Mouse (Mus musculus) heart, embryonic 16.5 days (tissue): ENCODE data around the gene Cers2. TPM values are rescaled to one million over a fixed set of nuclear protein-coding genes. Genes with fewer than 3 reads are reported as not detected.

Source experiments
- ATAC-seq: fragments of 200-750 bp; cut with Nextera tagmentation; replicated peaks from 2 replicates; pipeline ENCODE4 v1.8.0; 2017; ENCODE audit warnings: moderate number of reproducible peaks; ENCODE audit not compliant: insufficient read depth, low FRiP score; ENCODE audit errors: extremely low read depth
- H3K27ac ChIP-seq: fragments of 300-500 bp; sonication (generic); 2 replicates; pipeline ENCODE4 v1.5.1; 2014; ENCODE audit warnings: mild to moderate bottlenecking, low read length, control low read depth, moderate library complexity
- H3K27me3 ChIP-seq: fragments of 300-500 bp; sonication (generic); 2 replicates; pipeline ENCODE4 v1.6.1; 2014; ENCODE audit warnings: low read length, mixed read lengths; ENCODE audit not compliant: control insufficient read depth, insufficient read depth
- H3K36me3 ChIP-seq: fragments of 300-500 bp; sonication (generic); 2 replicates; pipeline ENCODE4 v1.6.1; 2014; ENCODE audit not compliant: control insufficient read depth, insufficient read depth
- H3K4me1 ChIP-seq: fragments of 300-500 bp; sonication (generic); 2 replicates; pipeline ENCODE4 v1.6.1; 2014; ENCODE audit warnings: low read length, mixed read lengths; ENCODE audit not compliant: control insufficient read depth, insufficient read depth
- H3K4me2 ChIP-seq: fragments of 300-500 bp; sonication (generic); 2 replicates; pipeline ENCODE4 v1.6.1; 2014; ENCODE audit warnings: low read depth, mild to moderate bottlenecking, control low read depth, low read length
- H3K4me3 ChIP-seq: fragments of 300-500 bp; sonication (generic); 2 replicates; pipeline ENCODE4 v1.5.1; 2014; ENCODE audit warnings: mild to moderate bottlenecking, control low read depth, low read length
- H3K9ac ChIP-seq: fragments of 300-500 bp; sonication (generic); 2 replicates; pipeline ENCODE4 v1.6.1; 2014; ENCODE audit warnings: low read length, control low read depth
- H3K9me3 ChIP-seq: fragments of 300-500 bp; sonication (generic); replicated peaks from 2 replicates; pipeline ENCODE4 v1.6.1; 2016; ENCODE audit warnings: low read length; ENCODE audit not compliant: control insufficient read depth
- WGBS: fragments of 180-500 bp; shearing (Covaris S2); extraction: QIAGEN DNeasy Blood & Tissue Kit; methylation state at CpG from one replicate; pipeline ENCODE4 v1.1.7; 2014; 5-methylcytosine and 5-hydroxymethylcytosine counted together
- polyA plus RNA-seq: library from polyadenylated mRNA; unstranded; fragments of >200 nt; fragmentation: Nextera tagmentation; extraction: Ambion mirVana; gene quantifications from 2 replicates; pipeline ENCODE4 v1.2.1, GENCODE M21; 2015

Gene Cers2
- polyA plus RNA-seq, 1 experiment from 2014 or later = 139 TPM

- 83% methylated on average over 5 of the region's 5 CpGs for WGBS
- Histone ChIP-seq H3K27ac (no peak overlapping the region), H3K9me3 (no peaks in the 10 kb centered on the region), H3K9ac (no peak overlapping the region), H3K4me1 (peaks cover 5% of the 10 kb centered on the region), H3K27me3 (no peaks in the 10 kb centered on the region), H3K4me3 (no peak overlapping the region), H3K36me3 (peaks cover 20% of the 10 kb centered on the region), H3K4me2 (no peak overlapping the region)
- no peak for ATAC-seq
These were observed 19.9 kb upstream of the Cers2 start for GRCm38 (mm10) chr3:95294718-95295117.

GRCm38 (mm10) chr3:95295321-95296102 lies 19.1 kb upstream of the Cers2 start:
- 71% methylated on average over 11 of the region's 11 CpGs for WGBS
- H3K27me3 ChIP-seq = no peaks in the 10 kb centered on the region
- H3K36me3 ChIP-seq = peaks cover 20% of the 10 kb centered on the region
- H3K27ac ChIP-seq = peak overlapping the region; percentile 9
- H3K9me3 ChIP-seq = no peaks in the 10 kb centered on the region
- no peak overlapping the region for H3K4me3 ChIP-seq
- no peak overlapping the region for H3K9ac ChIP-seq
- ATAC-seq = no peak
- H3K4me1 ChIP-seq = peaks cover 5% of the 10 kb centered on the region
- no peak overlapping the region for H3K4me2 ChIP-seq

- Histone ChIP-seq H3K27ac (no peak overlapping the region; the same call in 1 of the 2 replicates), H3K4me2 (no peak overlapping the region), H3K4me1 (peaks cover 5% of the 10 kb centered on the region), H3K4me3 (no peak overlapping the region), H3K9ac (no peak overlapping the region), H3K9me3 (no peaks in the 10 kb centered on the region), H3K27me3 (no peaks in the 10 kb centered on the region), H3K36me3 (peaks cover 16% of the 10 kb centered on the region)
- 10% methylated on average over 5 of the region's 5 CpGs for WGBS
- no peak for ATAC-seq
These were observed 18.5 kb upstream of the Cers2 start for GRCm38 (mm10) chr3:95296103-95296469.

GRCm38 (mm10) chr3:95298018-95298417 lies 16.6 kb upstream of the Cers2 start:
- no peaks in the 10 kb centered on the region for H3K27me3 ChIP-seq
- H3K9ac ChIP-seq = no peak overlapping the region
- H3K9me3 ChIP-seq = no peaks in the 10 kb centered on the region
- ATAC-seq = no peak
- H3K27ac ChIP-seq = no peak overlapping the region
- no peak overlapping the region for H3K4me3 ChIP-seq
- H3K4me2 ChIP-seq = no peak overlapping the region
- H3K36me3 ChIP-seq = peaks cover 14% of the 10 kb centered on the region
- H3K4me1 ChIP-seq = peaks cover 5% of the 10 kb centered on the region
- 62% methylated on average over 7 of the region's 7 CpGs for WGBS

GRCm38 (mm10) chr3:95301204-95301796 lies 13.3 kb upstream of the Cers2 start:
- Histone ChIP-seq H3K4me2 (no peak overlapping the region), H3K27ac (no peak overlapping the region), H3K9me3 (no peaks in the 10 kb centered on the region), H3K27me3 (no peaks in the 10 kb centered on the region), H3K4me3 (no peak overlapping the region), H3K4me1 (peaks cover 2% of the 10 kb centered on the region), H3K9ac (no peak overlapping the region), H3K36me3 (peaks cover 4% of the 10 kb centered on the region)
- WGBS = 88% methylated on average over 3 of the region's 3 CpGs
- ATAC-seq = no peak

GRCm38 (mm10) chr3:95306244-95306643 lies 8.3 kb upstream of the Cers2 start:
- no peak overlapping the region for H3K9ac ChIP-seq
- H3K27ac ChIP-seq = no peak overlapping the region
- peaks cover 3% of the 10 kb centered on the region; the same call in 1 of the 2 replicates for H3K4me1 ChIP-seq
- 41% methylated on average over 4 of the region's 4 CpGs for WGBS
- no peaks in the 10 kb centered on the region for H3K9me3 ChIP-seq
- ATAC-seq = no peak
- no peak overlapping the region for H3K4me3 ChIP-seq
- no peaks in the 10 kb centered on the region for H3K36me3 ChIP-seq
- no peaks in the 10 kb centered on the region for H3K27me3 ChIP-seq
- no peak overlapping the region for H3K4me2 ChIP-seq

GRCm38 (mm10) chr3:95307100-95307499 lies 7.5 kb upstream of the Cers2 start, which contains the start of gene Anxa9:
Gene Anxa9, minus strand, starts transcription at chr3:95307176.
- Histone ChIP-seq H3K4me3 (no peak within 1 kb of the TSS), H3K27ac (no peak within 1 kb of the TSS), H3K4me2 (no peak within 1 kb of the TSS), H3K4me1 (peaks cover 3% of the 10 kb centered on the region; the same call in 1 of the 2 replicates), H3K36me3 (no peaks in the 10 kb centered on the region), H3K9me3 (no peaks in the 10 kb centered on the region), H3K9ac (no peak within 1 kb of the TSS), H3K27me3 (no peaks in the 10 kb centered on the region)
- no peak for ATAC-seq
- WGBS = 48% methylated on average over 7 of the region's 7 CpGs

- H3K9ac ChIP-seq = no peak overlapping the region
- peaks cover 10% of the 10 kb centered on the region for H3K4me1 ChIP-seq
- no peaks in the 10 kb centered on the region for H3K36me3 ChIP-seq
- no peaks in the 10 kb centered on the region for H3K27me3 ChIP-seq
- no peak overlapping the region for H3K4me2 ChIP-seq
- H3K4me3 ChIP-seq = no peak overlapping the region
- no peak overlapping the region for H3K27ac ChIP-seq
- ATAC-seq = no peak
- H3K9me3 ChIP-seq = no peaks in the 10 kb centered on the region
- 52% methylated on average over 3 of the region's 3 CpGs for WGBS
These were observed 4.1 kb upstream of the Cers2 start for GRCm38 (mm10) chr3:95310496-95310895.
